Mouse (Mus musculus): ENCODE results near the gene Commd6.

The Commd6 gene

GRCm38 (mm10) chr14:101640153-101640843 lies at the start of gene Commd6:
Gene Commd6, minus strand, starts transcription at chr14:101640686.
- DNase-seq (ENCODE audit: extremely low spot score, low read depth, low spot score) = peak; percentile 82

DNA sequence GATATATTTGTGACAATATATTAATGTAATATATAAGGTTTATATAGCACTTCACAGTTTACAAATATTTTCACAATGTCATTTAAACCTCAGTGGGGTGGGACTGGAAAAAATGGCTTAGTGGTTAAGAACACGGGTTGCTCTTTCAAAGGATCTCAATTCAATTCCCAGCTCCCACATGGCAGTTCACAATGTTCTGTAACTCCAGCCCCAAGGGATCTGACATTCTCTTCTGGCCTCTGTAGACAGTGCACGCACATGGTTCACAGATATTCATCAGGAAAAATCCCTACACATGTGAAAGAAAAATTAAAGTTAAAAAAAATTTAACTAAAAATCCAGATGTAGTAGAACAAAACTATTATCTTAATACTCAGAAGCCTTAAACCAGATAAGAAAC lies 47.9 kb upstream of the Commd6 start:
- DNase-seq (ENCODE audit: extremely low spot score, low read depth, low spot score) = no peak

- DNase-seq (ENCODE audit: extremely low spot score, low read depth, low spot score) = no peak
Observed at GRCm38 (mm10) chr14:101687696-101688095, 47.2 kb upstream of the Commd6 start.

GRCm38 (mm10) chr14:101672226-101672625 lies 31.7 kb upstream of the Commd6 start:
- no peak for DNase-seq (ENCODE audit: extremely low spot score, low read depth, low spot score)

DNA sequence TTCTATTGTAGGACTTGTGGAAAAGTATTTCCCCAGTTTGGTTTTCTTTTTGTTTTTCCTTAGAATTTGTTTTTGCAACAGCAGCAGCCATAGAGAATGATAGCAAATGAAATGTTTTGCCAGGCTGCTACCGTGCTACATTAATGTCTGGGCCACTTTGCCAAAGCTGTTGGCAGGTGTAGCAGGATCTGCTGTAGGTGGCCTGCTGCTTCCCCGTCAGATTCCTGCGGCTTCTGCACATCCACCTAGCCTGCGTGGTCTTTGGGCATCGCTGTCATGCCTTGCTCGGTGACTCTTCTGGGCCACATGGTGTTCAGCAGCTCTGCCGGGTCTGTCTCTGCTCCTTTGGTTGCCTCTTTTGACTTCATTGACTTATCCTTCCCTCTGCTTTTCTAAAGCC lies 28.1 kb upstream of the Commd6 start:
- no peak for DNase-seq (ENCODE audit: extremely low spot score, low read depth, low spot score)

DNA sequence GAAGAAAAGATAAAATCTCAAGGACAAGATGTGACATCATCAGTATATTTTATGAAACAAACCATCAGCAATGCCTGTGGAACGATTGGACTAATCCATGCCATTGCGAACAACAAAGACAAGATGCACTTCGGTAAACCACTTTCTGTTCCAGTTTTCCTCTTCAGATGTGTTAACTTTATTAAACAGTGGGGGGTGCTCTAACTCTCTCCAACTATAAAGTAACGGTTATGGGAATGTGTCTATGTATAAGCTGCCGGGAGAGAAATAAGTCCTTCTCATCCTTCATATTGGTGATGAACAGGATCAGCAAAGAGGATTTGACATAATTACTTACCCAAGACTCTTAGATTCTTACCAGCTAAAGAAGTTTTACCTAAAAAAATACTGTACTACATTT lies 26.1 kb upstream of the Commd6 start:
- DNase-seq (ENCODE audit: extremely low spot score, low read depth, low spot score) = no peak

GRCm38 (mm10) chr14:101666056-101666455 lies 25.6 kb upstream of the Commd6 start:
- no peak for DNase-seq (ENCODE audit: extremely low spot score, low read depth, low spot score)

GRCm38 (mm10) chr14:101664274-101664673 lies 23.8 kb upstream of the Commd6 start:
- no peak for DNase-seq (ENCODE audit: extremely low spot score, low read depth, low spot score)

DNA sequence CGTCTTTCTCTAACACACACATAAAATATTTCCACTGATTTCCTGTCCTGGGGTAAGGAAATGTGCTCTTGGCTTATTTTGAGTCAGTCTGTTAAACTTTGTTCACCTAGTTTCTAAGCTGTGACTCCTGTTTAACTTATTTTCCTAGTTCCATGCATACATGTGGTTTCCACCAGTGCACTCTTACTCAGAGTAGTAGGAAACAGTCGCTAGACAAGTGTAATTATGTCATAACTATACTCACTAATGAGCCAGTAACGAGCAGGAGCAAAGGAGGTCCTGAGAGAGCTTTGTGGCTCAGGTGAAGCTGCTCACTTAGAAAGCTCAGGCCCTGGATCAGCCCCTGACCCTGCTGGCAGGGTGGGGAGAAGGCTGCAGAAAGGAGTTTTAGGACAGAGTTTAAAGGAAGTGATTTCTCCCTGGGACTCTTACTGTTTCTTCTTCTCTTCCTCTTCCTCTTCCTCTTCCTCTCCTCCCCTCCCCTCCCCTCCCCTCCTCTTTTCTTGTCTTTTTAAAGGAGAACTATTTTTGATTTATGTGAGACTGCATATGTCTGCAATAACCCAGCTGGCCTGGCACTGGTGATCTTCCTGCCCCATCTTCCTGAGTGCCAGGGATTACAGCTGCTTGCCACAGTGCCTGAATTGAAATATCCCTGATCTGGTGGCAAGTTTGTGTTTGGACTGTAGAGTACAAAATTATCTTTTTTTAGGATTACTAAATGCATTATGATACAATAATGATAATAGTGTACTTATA lies 21.3 kb upstream of the Commd6 start:
- no peak for DNase-seq (ENCODE audit: extremely low spot score, low read depth, low spot score)

GRCm38 (mm10) chr14:101656307-101656706 lies 15.8 kb upstream of the Commd6 start:
- DNase-seq (ENCODE audit: extremely low spot score, low read depth, low spot score) = no peak

DNA sequence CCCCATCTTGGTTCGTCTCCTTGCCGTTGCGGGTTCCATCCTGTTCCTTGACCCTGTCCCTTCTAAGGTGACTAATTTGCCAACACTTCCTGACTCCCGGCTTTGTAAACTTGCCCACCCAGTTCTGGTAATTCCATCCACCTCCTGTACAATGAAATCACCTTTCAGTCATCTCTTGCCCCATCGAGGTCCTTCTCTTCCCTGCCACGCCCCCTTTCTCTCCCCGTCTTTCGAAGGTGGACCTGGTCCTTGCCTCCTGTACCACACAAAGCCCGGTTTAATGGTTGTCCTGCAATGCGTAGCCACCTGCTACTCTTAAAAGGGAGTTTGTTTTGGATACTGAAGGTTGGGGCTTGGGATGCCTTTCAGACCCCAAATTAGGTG lies 14.0 kb upstream of the Commd6 start:
- no peak for DNase-seq (ENCODE audit: extremely low spot score, low read depth, low spot score)

GRCm38 (mm10) chr14:101653581-101654525 lies 13.4 kb upstream of the Commd6 start, which contains the start of gene Uchl3:
Gene Uchl3, plus strand, starts transcription at chr14:101653967.
- DNase-seq (ENCODE audit: extremely low spot score, low read depth, low spot score) = peak; percentile 90

DNA sequence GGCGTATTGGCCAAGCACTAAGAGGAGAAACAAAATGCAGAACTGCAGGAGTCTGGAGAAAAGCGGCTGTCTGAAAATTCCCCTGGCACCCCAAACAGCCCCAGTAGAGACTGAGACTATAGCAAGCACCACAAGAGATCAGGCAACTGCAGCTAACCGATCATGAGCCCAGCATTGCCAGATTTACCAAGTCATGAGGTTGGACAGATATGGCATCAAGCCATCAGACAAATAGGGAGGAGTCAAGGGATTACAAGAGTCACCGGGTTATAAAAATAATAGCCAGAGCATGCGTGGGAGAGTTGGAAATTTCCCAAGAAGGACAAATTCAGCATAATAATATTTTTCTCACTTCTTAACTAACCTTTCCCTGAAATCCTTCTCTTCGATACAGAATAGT lies 12.1 kb upstream of the Commd6 start:
- no peak for DNase-seq (ENCODE audit: extremely low spot score, low read depth, low spot score)

DNA sequence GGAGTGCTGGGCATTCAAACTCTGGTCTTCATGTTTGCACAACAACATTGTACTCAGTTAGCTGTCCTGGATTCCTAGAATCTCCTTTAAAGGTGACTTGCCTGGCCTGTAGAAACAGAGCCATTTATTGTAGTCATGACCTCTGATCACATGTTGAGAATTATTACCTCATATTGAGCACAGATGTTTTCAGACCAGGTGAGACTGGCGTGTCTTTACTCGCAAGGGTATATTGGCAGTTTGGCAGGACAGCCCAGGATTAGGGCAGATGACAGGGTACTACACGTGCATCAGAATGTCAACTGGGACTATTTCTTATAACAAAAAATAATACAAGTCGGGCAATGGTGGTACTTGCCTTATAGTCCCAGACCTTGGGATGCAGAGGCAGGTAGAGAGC lies 10.1 kb upstream of the Commd6 start:
- DNase-seq (ENCODE audit: extremely low spot score, low read depth, low spot score) = no peak

GRCm38 (mm10) chr14:101644948-101645347 lies 4.5 kb upstream of the Commd6 start:
- DNase-seq (ENCODE audit: extremely low spot score, low read depth, low spot score) = no peak

DNA sequence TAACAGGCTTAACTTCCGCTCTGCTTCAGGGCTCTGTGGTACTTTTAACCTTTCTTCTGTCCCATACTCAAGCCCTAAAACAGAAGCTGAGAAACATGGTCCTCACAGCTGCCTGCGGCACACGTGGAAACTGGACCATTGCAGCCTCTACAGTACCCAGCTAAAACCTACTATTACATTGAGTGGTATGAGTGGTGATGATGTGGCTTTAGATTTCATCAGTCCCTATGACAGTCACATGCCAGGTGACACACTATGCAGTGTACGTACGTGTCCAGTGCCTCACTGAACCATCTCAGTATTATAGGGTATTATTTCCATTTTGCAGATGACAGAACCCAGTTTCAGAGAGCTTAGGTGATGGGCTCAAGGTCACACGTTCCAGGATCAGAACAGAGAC lies 3.1 kb downstream of the Commd6 start:
- no peak for DNase-seq (ENCODE audit: extremely low spot score, low read depth, low spot score)

GRCm38 (mm10) chr14:101635765-101636164 lies 4.7 kb downstream of the Commd6 start:
- no peak for DNase-seq (ENCODE audit: extremely low spot score, low read depth, low spot score)

DNA sequence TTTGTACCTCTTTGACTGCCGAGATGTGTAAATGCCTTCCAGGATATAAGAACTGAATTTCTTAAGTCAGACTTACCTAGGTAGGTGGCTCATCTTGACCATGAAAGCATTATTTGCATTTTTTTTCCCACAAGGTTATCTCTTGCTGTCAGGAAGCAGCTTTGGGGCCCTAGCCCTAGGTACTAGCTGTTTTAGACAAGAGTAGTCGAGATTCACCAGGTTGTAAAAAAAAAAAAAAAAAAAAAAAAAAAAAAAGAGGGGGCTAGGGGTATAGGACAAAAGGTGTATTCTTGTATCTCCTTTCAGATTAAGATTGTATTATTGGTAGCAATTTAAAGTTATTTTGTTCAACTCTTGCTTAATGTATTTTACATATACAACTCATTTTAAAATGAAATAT lies 9.9 kb downstream of the Commd6 start:
- DNase-seq (ENCODE audit: extremely low spot score, low read depth, low spot score) = no peak

DNA sequence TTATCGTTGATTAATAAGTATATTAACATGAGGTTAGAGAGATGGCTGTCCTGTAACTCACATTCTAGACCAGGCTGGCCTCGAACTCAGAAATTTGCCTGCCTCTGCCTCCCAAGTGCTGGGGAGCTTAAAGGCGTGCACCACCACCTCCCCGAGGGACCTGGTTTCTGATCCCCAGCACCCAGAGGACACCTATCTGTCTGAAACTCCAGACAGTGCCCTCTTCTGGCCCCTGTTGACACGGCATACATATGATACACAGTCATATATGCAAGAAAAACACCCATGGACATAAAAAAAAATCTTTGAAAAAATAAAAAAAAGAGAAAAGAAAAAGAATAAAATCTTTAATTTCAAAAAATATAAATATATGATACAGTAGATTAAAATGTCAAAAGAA lies 22.8 kb downstream of the Commd6 start:
- no peak for DNase-seq (ENCODE audit: extremely low spot score, low read depth, low spot score)

GRCm38 (mm10) chr14:101616178-101616577 lies 24.3 kb downstream of the Commd6 start:
- DNase-seq (ENCODE audit: extremely low spot score, low read depth, low spot score) = no peak

DNA sequence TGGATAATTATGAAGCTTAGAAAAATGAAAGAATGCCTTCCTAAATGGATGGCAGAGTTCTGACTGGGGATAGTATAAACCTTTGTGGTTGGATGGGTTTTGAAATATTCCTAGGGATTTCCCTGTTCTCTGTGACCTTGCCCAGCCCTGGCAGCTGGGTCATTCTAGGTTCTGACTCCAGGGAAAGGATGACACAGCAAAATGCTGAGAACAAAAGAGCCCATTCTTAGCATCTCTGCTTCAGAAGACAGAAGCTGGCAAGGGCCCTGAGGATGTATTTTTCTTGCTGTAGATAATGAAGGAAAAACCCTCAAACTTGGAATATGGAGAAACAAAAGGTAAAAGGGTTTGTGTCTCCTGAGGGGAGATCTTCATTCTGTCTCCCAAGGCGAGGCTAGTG lies 27.3 kb downstream of the Commd6 start:
- no peak for DNase-seq (ENCODE audit: extremely low spot score, low read depth, low spot score)
